Mouse (Mus musculus) monocyte, adult 5-6 weeks (primary cell): ENCODE data around the gene Mta3. TPM values are rescaled to one million over a fixed set of nuclear protein-coding genes. Genes with fewer than 3 reads are reported as not detected.
"Not testable (repeated sequence)": the region's sequence is repeated elsewhere in the genome, so short reads cannot be mapped to it uniquely, and the experiment has no call there.

Source experiments
- ATAC-seq: fragments of 153-309, 156-312 bp; replicated peaks from 2 replicates; pipeline ENCODE4 v1.8.0; 2017; ENCODE audit warnings: mild to moderate bottlenecking; ENCODE audit not compliant: low TSS enrichment, insufficient number of reproducible peaks, severe bottlenecking, poor library complexity, low FRiP score
- total RNA-seq: library from RNA; stranded (forward); fragments of 200-1000, 200-491, 200-594 nt; gene quantifications from 3 replicates; pipeline ENCODE4 v1.2.3, GENCODE M21; 2017

Gene Mta3
- total RNA-seq, 1 experiment from 2014 or later, result 75.1 TPM

DNA sequence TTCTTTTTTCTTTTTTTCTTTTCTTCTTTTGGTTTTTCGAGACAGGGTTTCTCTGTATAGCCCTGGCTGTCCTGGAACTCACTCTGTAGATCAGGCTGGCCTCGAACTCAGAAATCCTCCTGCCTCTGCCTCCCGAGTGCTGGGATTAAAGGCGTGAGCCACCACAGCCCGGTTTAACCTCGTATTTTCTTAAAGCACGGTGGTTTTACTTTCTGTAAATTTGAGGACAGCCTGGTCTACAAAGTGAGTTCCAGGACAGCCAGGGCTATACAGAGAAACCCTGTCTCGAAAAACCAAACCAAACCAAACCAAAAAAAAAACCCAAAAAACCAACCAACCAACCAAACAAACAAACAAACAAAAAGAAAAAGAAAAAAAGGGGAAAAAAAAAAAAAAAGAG is 155.0 kb downstream of the Mta3 start:
- not testable (repeated sequence) for ATAC-seq

DNA sequence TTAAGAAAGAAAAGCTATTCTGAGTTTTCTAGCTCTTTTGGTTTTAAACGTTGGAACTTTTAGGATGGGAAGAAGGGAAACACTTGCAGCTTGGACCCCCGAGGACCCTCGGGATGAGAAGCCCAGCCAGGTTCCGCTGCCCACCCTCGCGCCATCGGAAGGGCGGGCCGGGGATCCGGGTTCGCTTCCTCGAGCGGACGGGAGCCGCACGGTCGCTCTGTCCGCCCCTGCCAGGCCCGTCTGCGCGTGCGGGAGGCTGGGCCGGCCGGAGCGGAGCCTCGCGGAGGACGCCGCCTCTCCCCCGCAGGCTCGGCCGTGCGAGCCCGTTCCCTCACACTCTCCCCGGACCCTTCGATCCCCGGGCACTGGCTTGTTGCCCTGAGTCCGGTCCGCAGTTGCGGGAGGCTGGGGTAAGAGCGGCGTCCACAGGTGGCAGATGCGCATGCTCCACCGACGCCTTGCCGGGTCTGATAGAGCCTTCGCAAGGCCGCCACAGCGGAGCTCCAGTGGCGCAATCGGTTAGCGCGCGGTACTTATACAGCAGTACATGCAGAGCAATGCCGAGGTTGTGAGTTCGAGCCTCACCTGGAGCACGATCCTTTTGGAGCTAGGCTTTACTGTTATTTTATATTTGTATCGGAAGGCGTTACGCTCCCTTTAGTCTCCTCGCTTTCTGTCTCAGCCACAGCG is 155.6 kb downstream of the Mta3 start:
- ATAC-seq, result peak; percentile 78

DNA sequence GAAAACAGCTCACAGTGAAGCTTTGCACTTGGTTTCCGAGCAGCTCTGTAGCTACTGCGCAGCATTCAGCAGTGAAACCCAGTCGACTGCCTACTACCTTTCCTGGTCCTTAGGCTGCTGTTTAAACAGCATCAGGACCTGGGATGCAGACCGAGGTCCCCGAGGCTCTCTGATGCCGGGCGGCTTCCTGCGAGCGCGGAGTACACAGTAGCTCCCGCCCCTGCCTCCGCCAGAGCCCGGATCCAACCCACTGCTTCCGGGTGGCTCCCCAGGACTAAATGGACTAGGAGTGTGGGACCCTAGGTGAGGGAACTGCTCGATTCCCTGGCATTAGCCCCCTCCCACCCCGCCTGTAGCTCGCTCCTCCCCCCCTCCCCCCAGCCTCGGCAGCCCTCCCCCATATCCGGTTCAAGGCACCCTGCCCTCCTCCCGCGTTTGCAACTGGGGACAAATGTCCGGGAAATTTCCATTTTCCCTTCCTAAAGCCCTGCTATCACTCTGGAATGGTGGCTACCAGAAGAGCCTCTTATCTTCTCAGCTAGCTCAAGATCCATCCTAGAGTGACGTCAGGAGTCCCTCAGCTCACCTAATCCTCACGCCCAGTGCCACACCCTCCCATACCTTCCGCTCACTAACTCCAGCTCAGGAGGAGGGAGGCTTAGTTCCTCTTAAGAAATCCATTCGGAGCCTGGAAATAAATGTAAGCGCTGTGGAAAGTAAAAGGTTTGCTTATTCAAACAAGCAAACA is 156.3 kb downstream of the Mta3 start:
- ATAC-seq, result peak; percentile 32; the same call in 1 of the 2 replicates

DNA sequence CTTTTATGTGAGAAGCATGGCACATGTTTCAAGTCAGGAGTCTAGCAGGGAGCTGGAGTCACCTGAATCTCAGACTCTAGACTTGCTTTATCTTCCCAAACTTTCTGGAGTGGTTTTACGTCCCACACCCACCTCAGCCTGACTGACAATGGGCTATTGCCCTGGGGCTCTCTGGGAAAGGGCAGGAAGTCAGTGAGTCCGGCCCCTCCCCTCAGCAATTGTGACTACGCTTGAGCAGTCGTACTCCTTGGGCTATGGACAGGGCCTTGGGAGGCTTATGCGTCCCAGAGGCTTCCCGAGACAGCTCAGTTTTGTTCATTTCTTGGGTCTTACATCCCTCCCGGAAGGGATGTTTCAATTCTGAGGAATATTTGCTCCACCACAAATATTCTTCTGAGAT is 159.4 kb downstream of the Mta3 start:
- no peak for ATAC-seq

DNA sequence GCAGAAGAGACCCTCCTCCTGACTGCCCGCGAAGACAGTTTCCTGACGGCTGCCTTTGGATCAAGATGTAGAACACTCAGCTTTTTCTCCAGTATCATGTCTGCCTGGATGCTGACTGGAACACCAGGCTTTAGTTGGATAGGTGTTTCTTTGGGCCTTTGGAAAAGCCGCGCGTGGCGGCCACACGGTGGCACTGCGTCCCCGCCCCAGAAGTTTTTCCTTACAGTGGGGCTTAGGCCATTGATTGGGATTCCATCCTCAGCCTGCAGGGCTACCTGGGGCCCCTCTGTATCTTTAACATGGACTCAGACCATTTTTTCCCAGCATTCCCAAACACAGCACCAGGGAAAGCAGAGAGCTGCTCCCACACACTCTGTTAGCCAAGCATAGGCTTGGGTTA is 160.6 kb downstream of the Mta3 start:
- ATAC-seq, result no peak

DNA sequence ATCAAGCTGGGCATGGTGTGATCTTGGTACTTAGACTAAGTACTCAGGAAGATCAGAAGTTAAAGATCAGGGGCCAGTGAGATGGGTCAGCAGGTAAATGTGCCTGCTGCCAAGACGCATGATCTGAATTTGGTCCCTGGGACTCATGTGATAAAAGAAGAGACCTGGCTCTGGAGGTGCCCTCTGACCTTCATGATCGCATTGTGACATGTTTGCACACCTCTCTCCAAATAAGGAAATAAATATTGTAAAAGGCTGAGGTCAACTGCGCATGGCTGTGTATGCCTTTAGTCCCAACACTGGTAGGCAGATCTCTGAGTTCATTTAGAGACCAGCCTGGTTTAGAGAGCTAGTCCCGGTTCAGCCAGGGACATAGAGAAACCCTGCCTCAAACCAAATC is 164.4 kb downstream of the Mta3 start:
- ATAC-seq, result no peak

Other genes with a start within 250 kb of the Mta3 start
- 273 to 460 TPM (median 440 TPM) in 3 replicates for gene Cox7a2l, start 188.8 kb upstream of the Mta3 start, total RNA-seq
- gene Kcng3, start 74.3 kb upstream of the Mta3 start, total RNA-seq, result not detected in 3 replicates
- gene Haao, start 141.8 kb downstream of the Mta3 start, total RNA-seq, result 60.0 to 68.3 TPM (median 64.2 TPM) in 3 replicates